Mouse (Mus musculus) heart, embryonic 16.5 days (tissue): Measurements from ENCODE around the gene Btbd35f26. TPM values are rescaled to one million over a fixed set of nuclear protein-coding genes. Genes with fewer than 3 reads are reported as not detected.
"Not testable (repeated sequence)": the region's sequence is repeated elsewhere in the genome, so short reads cannot be mapped to it uniquely, and the experiment has no call there.

Source experiments
- ATAC-seq: fragments of 200-750 bp; cut with Nextera tagmentation; replicated peaks from 2 replicates; pipeline ENCODE4 v1.8.0; 2017; ENCODE audit warnings: moderate number of reproducible peaks; ENCODE audit not compliant: insufficient read depth, low FRiP score; ENCODE audit errors: extremely low read depth
- H3K27ac ChIP-seq: fragments of 300-500 bp; sonication (generic); 2 replicates; pipeline ENCODE4 v1.5.1; 2014; ENCODE audit warnings: mild to moderate bottlenecking, low read length, control low read depth, moderate library complexity
- H3K27me3 ChIP-seq: fragments of 300-500 bp; sonication (generic); 2 replicates; pipeline ENCODE4 v1.6.1; 2014; ENCODE audit warnings: low read length, mixed read lengths; ENCODE audit not compliant: control insufficient read depth, insufficient read depth
- H3K36me3 ChIP-seq: fragments of 300-500 bp; sonication (generic); 2 replicates; pipeline ENCODE4 v1.6.1; 2014; ENCODE audit not compliant: control insufficient read depth, insufficient read depth
- H3K4me1 ChIP-seq: fragments of 300-500 bp; sonication (generic); 2 replicates; pipeline ENCODE4 v1.6.1; 2014; ENCODE audit warnings: low read length, mixed read lengths; ENCODE audit not compliant: control insufficient read depth, insufficient read depth
- H3K4me2 ChIP-seq: fragments of 300-500 bp; sonication (generic); 2 replicates; pipeline ENCODE4 v1.6.1; 2014; ENCODE audit warnings: low read depth, mild to moderate bottlenecking, control low read depth, low read length
- H3K4me3 ChIP-seq: fragments of 300-500 bp; sonication (generic); 2 replicates; pipeline ENCODE4 v1.5.1; 2014; ENCODE audit warnings: mild to moderate bottlenecking, control low read depth, low read length
- H3K9ac ChIP-seq: fragments of 300-500 bp; sonication (generic); 2 replicates; pipeline ENCODE4 v1.6.1; 2014; ENCODE audit warnings: low read length, control low read depth
- H3K9me3 ChIP-seq: fragments of 300-500 bp; sonication (generic); replicated peaks from 2 replicates; pipeline ENCODE4 v1.6.1; 2016; ENCODE audit warnings: low read length; ENCODE audit not compliant: control insufficient read depth
- WGBS: fragments of 180-500 bp; shearing (Covaris S2); extraction: QIAGEN DNeasy Blood & Tissue Kit; methylation state at CpG from one replicate; pipeline ENCODE4 v1.1.7; 2014; 5-methylcytosine and 5-hydroxymethylcytosine counted together
- polyA plus RNA-seq: library from polyadenylated mRNA; unstranded; fragments of >200 nt; fragmentation: Nextera tagmentation; extraction: Ambion mirVana; gene quantifications from 2 replicates; pipeline ENCODE4 v1.2.1, GENCODE M21; 2015

Gene Btbd35f26
- polyA plus RNA-seq: not detected in 2 replicates

- ATAC-seq, H3K9me3 ChIP-seq, H3K9ac ChIP-seq, H3K4me3 ChIP-seq, H3K4me2 ChIP-seq, H3K27me3 ChIP-seq, H3K36me3 ChIP-seq, H3K4me1 ChIP-seq, H3K27ac ChIP-seq: not testable (repeated sequence)
- WGBS: no CpG with 5 or more reads among the region's 4 CpGs
These were observed at the start of gene Btbd35f26 for GRCm38 (mm10) chrX:31336154-31336553. Btbd35f26 (plus strand) TSS chrX:31336454.

- not testable (repeated sequence) for H3K4me2 ChIP-seq, H3K4me1 ChIP-seq, H3K9me3 ChIP-seq, H3K27me3 ChIP-seq, H3K4me3 ChIP-seq, H3K9ac ChIP-seq, H3K27ac ChIP-seq, H3K36me3 ChIP-seq, ATAC-seq
- WGBS: 53% methylated on average over 1 of the region's 4 CpGs
These were observed 5.7 kb downstream of the Btbd35f26 start for GRCm38 (mm10) chrX:31341924-31342323.

GRCm38 (mm10) chrX:31383818-31384217, 47.6 kb downstream of the Btbd35f26 start, which contains the start of gene Btbd35f19:
Btbd35f19 (minus strand) TSS chrX:31383918.
- H3K27ac ChIP-seq, H3K4me1 ChIP-seq, H3K4me3 ChIP-seq, H3K4me2 ChIP-seq, H3K9me3 ChIP-seq, ATAC-seq, H3K27me3 ChIP-seq, H3K36me3 ChIP-seq, H3K9ac ChIP-seq: not testable (repeated sequence)
- WGBS: no CpG with 5 or more reads among the region's 4 CpGs

Other genes with a start within 250 kb of the Btbd35f26 start
- not detected in 2 replicates for gene Btbd35f29, start 218.8 kb upstream of the Btbd35f26 start, polyA plus RNA-seq
- not detected in 2 replicates for gene Spin2f, start 82.6 kb upstream of the Btbd35f26 start, polyA plus RNA-seq
- gene Btbd35f19, start 47.5 kb downstream of the Btbd35f26 start, polyA plus RNA-seq: not detected in 2 replicates
- not detected in 2 replicates for gene Gm21883, start 237.8 kb downstream of the Btbd35f26 start, polyA plus RNA-seq